Mouse (Mus musculus): ENCODE data around the gene Pias4. TPM values are rescaled to one million over a fixed set of nuclear protein-coding genes. Genes with fewer than 3 reads are reported as not detected.

Gene Pias4
- 10 to 100 TPM; 27.4 to 29.6 TPM for total RNA-seq (2023)

DNA sequence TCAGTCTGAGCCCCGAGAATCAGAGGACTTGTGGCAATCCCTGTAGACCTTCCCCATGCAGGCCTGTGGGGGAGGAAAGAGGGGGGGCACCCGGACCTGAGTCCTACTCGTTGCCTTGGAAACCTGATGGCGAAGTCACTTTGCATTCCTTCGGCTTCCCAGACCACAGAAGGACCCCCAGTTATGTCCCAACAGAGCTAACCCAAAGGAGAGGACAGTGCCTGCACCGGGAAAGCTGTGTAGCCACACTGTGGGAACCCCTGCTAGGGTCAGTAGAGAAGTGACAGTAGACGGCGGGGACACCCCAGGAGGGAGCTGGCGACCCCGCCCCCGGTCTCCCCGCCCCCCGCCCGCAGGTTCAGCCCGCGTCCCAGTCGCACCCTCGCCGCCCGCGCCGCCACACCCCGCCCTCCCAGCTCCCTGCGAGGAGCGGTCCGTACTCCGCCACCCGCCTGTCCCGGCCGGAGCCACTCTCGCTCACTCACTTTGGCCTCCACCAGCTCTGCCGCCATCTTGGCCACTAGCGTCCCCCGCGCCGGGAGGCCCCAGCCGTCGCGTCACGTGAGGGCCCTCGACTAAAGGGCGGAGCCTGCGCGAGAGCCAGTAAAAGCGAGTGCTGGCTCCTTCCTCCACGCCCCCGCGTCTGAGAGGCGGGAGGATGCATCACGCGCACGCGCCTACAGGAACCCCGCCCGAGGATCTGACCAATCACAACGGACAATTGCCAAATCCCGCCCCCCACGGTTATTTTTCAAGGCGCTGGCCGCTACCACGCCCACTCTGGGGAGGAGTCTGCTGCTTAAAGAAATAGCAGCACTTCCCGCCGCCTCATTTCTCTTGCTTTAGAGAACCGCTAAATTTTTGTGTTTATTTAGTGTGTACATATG is at the start of gene Pias4:
Gene Pias4 (minus strand): TSS at position 724 of the 887 bp plus-strand sequence.

DNA sequence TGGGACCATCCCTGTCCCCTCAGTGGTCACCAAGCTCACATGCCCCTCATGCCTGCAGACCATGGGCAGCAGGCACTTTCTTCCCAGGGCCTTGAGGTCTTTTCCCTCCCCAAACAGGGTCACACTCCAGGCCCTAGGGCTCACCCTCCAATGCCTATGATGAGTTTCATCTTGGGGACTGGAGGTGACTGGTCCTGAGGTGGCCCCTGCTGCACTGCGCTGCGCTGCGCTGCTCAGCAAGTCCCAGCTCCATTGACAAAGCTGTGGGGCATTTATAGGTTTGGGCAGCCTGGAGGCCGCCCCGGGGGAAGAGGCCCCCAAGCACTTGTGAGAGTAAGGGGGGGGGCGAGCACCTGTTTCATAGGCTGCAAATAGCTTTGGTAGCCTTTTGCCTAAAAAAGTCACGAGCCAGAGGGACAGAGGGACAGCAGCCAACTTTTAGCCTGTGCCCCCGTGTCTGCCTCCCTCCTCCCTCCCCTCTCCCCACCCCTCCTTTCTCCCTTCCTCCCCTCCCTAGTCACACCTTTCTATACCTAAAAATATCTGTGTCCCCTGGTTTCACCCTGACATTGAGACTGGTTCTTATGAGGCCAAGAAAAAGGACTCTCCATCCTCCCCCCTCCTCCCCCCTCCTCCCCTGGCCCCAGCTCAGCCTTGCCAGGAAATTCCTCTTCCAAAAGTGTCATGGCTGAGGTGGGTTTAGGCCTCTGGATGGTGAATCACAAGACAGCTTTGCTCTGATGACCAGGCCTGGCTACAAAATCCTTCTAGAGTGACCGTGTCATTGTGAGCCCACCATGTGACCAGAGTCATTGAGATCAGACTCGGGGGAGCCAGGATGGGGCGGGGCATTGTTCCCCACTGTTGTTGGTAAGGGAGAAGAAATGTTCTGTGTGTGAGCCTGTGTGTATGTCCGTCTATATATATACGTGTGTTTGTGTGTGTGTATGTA is 34.4 kb upstream of the Pias4 start, which contains the start of gene Nmrk2:
Gene Nmrk2 (minus strand): TSS at position 245 of the 952 bp plus-strand sequence.

DNA sequence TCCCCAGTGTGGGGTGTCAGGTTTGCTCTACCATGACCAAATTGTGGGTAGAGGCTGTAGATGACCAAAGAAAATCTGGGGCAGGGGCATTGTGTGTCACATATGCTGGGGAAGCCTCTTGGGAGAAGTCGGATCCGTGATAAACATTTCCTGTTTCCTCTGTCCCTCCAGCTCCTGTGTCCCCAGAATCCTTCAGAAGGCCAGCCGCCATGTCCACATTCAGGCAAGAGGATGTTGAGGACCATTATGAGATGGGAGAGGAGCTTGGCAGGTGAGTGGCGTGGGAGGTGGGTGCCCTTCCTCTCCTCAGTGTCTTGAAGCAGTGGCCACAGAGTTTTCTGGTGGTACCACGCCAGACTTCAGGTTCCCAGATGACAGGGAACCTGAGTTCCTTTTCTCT is 16.1 kb upstream of the Pias4 start, which contains the start of gene 4930442H23Rik:
Gene 4930442H23Rik (minus strand): TSS at position 45 of the 400 bp plus-strand sequence.

DNA sequence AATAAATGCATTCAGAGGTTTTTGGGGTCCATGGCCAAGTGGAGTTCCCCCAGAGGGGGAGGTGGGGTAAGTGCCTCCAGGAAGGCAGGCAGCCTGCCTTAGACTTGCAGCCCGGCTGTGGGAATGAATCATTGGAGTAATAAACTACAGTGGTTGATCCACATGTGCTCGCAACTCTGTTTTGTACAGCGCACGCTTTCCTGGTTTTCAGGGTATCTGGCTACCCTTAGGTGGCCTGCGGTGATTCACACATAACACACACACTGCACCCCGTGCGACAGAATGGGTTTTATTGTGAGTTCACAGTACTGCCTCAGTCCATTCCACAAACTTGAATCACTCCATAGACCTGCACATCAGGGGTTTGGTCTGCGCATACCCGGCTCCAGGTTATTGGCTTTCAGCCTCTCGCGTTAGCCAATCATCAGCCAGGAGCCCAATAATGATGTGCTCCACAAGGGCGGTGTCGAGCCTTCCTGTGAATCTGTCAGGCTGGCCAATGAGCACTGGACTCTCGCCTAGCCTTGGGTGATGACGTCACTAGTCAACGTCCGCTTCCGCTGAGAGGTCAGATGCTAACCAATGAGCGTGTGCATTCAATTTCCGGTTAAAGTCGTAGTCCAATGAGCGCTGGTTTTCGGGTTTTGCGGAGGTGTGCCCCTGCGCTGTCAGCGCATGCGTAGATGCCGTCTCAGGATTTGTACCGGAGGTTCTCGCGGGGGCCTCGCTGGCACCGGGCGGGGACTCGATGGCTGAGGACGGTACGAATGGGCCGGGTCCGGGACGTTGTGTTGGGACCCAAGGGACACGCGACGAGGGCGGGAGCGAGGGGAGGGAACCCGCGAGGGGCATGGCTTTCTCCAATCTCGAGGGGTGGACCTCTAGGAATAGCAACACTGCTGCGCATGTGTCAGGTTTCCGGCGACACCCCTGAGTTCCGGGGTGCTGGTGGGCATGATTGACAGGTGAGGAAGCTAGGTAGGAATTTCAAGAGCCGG is 14.9 kb upstream of the Pias4 start, which contains the start of gene Dapk3:
Gene Dapk3 (plus strand): TSS at position 670 of the 998 bp plus-strand sequence.

DNA sequence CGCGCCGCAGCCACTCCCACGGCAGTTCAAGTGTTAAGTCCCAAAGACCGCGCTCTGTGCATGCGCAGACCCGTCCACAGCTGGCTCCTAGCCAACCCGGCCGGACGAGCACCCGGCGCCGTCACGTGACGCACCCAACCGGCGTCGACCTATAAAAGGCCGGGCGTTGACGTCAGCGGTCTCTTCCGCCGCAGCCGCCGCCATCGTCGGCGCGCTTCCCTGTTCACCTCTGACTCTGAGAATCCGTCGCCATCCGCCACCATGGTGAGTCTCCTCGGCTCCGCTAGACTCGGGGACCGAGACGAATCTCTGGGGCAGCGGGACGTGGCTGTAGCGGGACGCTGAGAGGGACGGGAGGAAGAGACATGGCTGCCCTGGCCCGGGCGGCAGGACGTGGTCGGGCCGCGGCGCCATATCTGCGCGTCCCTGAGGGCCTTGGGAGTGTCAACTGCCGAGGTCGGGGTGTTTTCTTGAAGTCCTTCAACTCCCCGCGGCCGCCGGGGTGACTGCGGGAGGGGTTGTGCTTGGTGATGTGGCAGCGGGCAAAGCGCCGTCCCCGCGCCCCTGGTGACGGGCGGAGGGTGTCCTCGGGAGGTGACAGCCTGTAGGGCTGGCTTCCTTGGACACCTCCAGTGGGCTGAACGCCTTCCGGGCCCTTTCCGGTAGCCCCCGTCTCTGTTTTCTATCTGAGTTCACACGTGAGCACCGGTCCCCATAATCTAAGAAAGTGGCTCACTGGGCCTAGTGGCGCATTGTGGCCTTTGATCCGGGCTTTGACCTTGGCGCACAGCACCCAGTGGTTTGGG is 8.9 kb upstream of the Pias4 start, which contains the start of gene Eef2:
Gene Eef2 (plus strand): TSS at position 166 of the 806 bp plus-strand sequence.

DNA sequence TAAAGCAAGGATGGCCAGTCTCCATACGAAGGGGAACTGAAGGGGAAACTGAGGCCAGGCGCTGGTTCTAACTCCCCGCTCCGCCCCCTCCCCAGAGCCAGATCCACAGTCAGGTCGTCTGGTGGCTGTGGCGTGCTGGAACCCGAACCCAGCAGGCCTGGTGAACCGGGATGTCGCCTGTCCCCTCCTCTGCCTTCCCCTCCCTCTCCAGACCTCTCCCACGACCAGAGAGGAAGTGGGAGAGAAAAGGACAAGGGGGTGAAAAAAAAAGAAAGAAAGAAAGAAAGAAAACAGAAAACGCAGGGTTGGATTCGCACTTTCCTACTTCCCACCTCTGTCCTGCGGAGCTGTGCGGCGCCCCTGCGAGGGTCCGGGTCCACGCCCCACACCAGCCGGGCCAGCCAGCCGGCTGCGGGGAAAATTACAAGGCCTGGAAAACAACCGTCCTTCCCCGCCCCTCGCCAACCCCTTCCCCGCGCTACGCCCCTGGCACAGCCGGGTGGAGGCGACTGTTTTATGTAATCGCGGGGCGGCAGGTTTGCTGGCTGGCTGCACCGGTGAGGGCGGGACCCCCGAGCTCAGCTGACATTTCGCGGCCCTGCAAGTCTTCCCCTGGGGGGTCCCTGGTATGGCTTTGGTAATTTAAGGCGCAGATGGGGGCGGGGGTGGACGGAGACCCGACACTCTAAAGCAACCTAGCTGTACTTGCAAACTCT is 32.6 kb downstream of the Pias4 start, which contains the start of gene Zbtb7a:
Gene Zbtb7a (plus strand): TSS at position 255 of the 716 bp plus-strand sequence.

DNA sequence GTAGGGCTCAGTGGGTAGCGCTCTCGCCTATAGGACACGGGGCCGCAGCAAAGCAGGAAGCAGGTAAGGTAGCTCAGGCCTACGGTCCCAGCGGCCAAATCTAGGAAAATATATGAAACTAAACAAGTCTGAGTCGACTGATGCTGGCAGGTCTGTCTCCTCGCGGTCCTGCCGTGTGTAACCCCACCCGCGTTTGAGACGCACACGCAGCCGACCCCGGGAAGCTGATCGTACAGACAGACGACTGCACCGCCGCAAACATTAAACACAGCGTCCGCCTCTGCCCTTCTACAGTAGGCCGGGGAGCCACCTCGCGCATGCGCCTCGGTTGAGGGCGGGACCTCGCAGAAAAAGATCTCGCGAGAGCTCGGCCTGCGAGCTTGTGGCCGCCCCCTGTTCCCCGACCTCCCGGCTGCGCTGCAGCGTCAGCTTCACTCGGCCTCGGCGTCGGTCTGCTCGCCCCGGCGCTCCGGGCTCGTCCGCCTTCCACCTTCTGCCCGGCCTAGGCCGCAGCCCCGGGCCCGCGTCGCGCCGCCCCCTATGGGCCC is 62.1 kb downstream of the Pias4 start, which contains the start of gene Map2k2:
Gene Map2k2 (plus strand): TSS at position 351 of the 548 bp plus-strand sequence.

Other genes with a start within 250 kb of the Pias4 start
- 10 to 100 TPM; 20.5 to 24.4 TPM for gene Lmnb2, start 249.7 kb downstream of the Pias4 start, total RNA-seq (2023)
- gene Gadd45b, start 237.8 kb downstream of the Pias4 start, total RNA-seq (2023) = 10 to 100 TPM; 24.5 to 33.7 TPM
- gene Gng7, start 153.0 kb downstream of the Pias4 start, total RNA-seq (2023) = 1 to 10 TPM in 1 of 2 experiments, under 1 TPM in 1; 0.58 to 1.3 TPM
- not detected for gene Diras1, start 142.3 kb downstream of the Pias4 start, total RNA-seq (2023)
- gene Slc39a3, start 130.5 kb downstream of the Pias4 start, total RNA-seq (2023) = 10 to 100 TPM; 11.6 to 13.3 TPM
- gene Sgta, start 107.7 kb downstream of the Pias4 start, total RNA-seq (2023) = 10 to 100 TPM; 49.0 to 54.7 TPM
- 1 to 10 TPM; 5.8 to 6.9 TPM for gene Thop1, start 97.9 kb downstream of the Pias4 start, total RNA-seq (2023)
- 1 to 10 TPM in 1 of 2 experiments, under 1 TPM in 1; 0.64 to 1.2 TPM for gene Creb3l3, start 69.0 kb downstream of the Pias4 start, total RNA-seq (2023)
- gene Map2k2, start 62.0 kb downstream of the Pias4 start, total RNA-seq (2023) = 10 to 100 TPM; 84.3 to 89.6 TPM
- gene Zbtb7a, start 32.7 kb downstream of the Pias4 start, total RNA-seq (2023) = 10 to 100 TPM; 60.7 to 67.8 TPM
- 100 to 1,000 TPM; 738 to 811 TPM for gene Eef2, start 8.7 kb upstream of the Pias4 start, total RNA-seq (2023)
- 10 to 100 TPM; 26.7 to 27.9 TPM for gene Dapk3, start 15.1 kb upstream of the Pias4 start, total RNA-seq (2023)
- gene 4930442H23Rik, start 15.9 kb upstream of the Pias4 start, total RNA-seq (2023) = not detected
- not detected for gene Nmrk2, start 34.1 kb upstream of the Pias4 start, total RNA-seq (2023)
- gene Atcay, start 62.9 kb upstream of the Pias4 start, total RNA-seq (2023) = not detected
- 1 to 10 TPM in 1 of 2 experiments, under 1 TPM in 1; 0.24 to 1.1 TPM for gene Zfr2, start 65.2 kb upstream of the Pias4 start, total RNA-seq (2023)
- gene Matk, start 85.0 kb upstream of the Pias4 start, total RNA-seq (2023) = 10 to 100 TPM in 1 of 2 experiments, 1 to 10 TPM in 1; 5.1 to 10.3 TPM
- 10 to 100 TPM; 33.8 to 41.6 TPM for gene Mrpl54, start 99.0 kb upstream of the Pias4 start, total RNA-seq (2023)
- gene Apba3, start 99.0 kb upstream of the Pias4 start, total RNA-seq (2023) = 10 to 100 TPM; 26.1 to 28.4 TPM
- 1 to 10 TPM; 5.1 to 5.4 TPM for gene Tjp3, start 123.7 kb upstream of the Pias4 start, total RNA-seq (2023)
- gene Pip5k1c, start 125.0 kb upstream of the Pias4 start, total RNA-seq (2023) = 10 to 100 TPM; 92.2 TPM
- gene Cactin, start 153.2 kb upstream of the Pias4 start, total RNA-seq (2023) = 10 to 100 TPM; 25.0 to 30.3 TPM
- under 1 TPM; 0.49 to 0.58 TPM for gene Tbxa2r, start 160.8 kb upstream of the Pias4 start, total RNA-seq (2023)
- gene Gipc3, start 175.3 kb upstream of the Pias4 start, total RNA-seq (2023) = not detected
- gene Hmg20b, start 182.6 kb upstream of the Pias4 start, total RNA-seq (2023) = 10 to 100 TPM; 41.7 to 57.4 TPM
- 10 to 100 TPM; 16.0 to 20.4 TPM for gene Mfsd12, start 189.6 kb upstream of the Pias4 start, total RNA-seq (2023)
- gene 4930404N11Rik, start 197.9 kb upstream of the Pias4 start, total RNA-seq (2023) = 1 to 10 TPM; 4.5 to 5.1 TPM
- 10 to 100 TPM; 49.9 to 55.8 TPM for gene Fzr1, start 210.6 kb upstream of the Pias4 start, total RNA-seq (2023)
- 10 to 100 TPM; 16.9 to 19.6 TPM for gene Dohh, start 216.5 kb upstream of the Pias4 start, total RNA-seq (2023)
- 1 to 10 TPM in 1 of 2 experiments, under 1 TPM in 1; 0.35 to 1.0 TPM for gene Gm48551, start 216.5 kb upstream of the Pias4 start, total RNA-seq (2023)
- gene Gm48552, start 221.1 kb upstream of the Pias4 start, total RNA-seq (2023) = not detected
- gene Smim24, start 225.1 kb upstream of the Pias4 start, total RNA-seq (2023) = 1 to 10 TPM; 5.6 to 9.3 TPM

All from neutrophil, adult 59 days (primary cell).